Mouse (Mus musculus) megakaryocyte, embryonic 14.5 days (primary cell): Measurements from ENCODE around the gene Diras2.

Experiments used
- FLI1 ChIP-seq: IDR thresholded peaks from 2 replicates; pipeline ENCODE4 v1.6.1; 2012; ENCODE audit warnings: low read length, inconsistent platforms, mixed read lengths
- GATA1 ChIP-seq: IDR thresholded peaks from 3 replicates; pipeline ENCODE4 v1.6.1; 2012; ENCODE audit warnings: mixed read lengths, low read length, inconsistent platforms, borderline replicate concordance

GRCm38 (mm10) chr13:52571591-52572384 lies 40.7 kb upstream of the Diras2 start:
- no peak for TF ChIP-seq GATA1
- TF ChIP-seq FLI1, result no peak
